Mouse (Mus musculus) lung, postnatal 0 days (tissue): ENCODE data around the gene Actr3.

Source experiments
- CTCF ChIP-seq: IDR thresholded peaks from 2 replicates; pipeline ENCODE4 v1.5.1; 2016; ENCODE audit warnings: antibody characterized with exemption, mild to moderate bottlenecking
- EP300 ChIP-seq: IDR thresholded peaks from 2 replicates; pipeline ENCODE4 v1.6.1; 2016; ENCODE audit warnings: antibody characterized with exemption, mild to moderate bottlenecking, control low read depth

GRCm38 (mm10) chr1:125437161-125437560 lies 1.6 kb upstream of the Actr3 start:
- TF ChIP-seq EP300 (no peak), CTCF (no peak)
